In the genomic region with DNA sequence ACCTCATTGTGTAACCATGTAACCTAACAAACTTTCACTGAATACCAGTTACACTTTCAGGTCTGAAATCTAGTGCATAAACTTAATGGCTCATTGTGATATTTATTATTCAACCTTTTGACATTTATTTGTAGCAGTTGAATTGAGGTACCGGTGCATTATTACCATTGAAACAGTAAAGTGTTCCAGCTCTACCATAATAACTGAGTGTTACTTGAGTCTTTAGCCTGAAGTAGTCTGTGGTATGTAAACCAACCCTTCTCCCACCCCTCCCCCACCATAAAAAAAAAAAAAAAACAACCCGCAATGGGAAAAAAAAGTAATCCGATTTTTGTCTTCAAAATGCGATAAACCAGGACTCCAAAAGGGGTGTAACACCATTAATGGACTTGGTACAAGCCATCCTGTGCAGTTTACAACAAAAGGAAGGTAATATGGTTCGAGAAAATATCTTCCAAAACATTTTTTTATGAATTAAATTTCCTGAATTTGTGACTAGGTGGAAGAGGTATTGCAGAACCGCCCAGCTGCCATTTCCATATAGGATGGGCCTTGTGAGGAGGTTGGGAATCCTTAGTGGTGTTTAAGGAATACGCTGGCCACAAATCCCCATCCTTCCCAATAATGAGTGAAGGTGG, we compare ENCODE assay signal across 10 mouse cellular contexts. TPM values are rescaled to one million over a fixed set of nuclear protein-coding genes. Genes with fewer than 3 reads are reported as not detected.
DNase-seq lines count a peak whose midpoint lies in the region; ATAC-seq lines count a peak whose summit lies in the region.
"Had no signal": no experiment of that assay in that cellular context is flagged by ENCODE, and none has a peak within 500 bp of the region (broad histone marks: within the 10 kb centered on the region; RNA-seq: fewer than 3 reads in every experiment).

No protein-coding gene starts in this region.

- peaks cover 23% of the 10 kb centered on the region for H3K27me3 ChIP-seq in liver, embryonic 11.5 days (replicated peaks; ENCODE audit: control insufficient read depth, insufficient read depth, low read length)
- H3K27me3 ChIP-seq in forebrain, embryonic 11.5 days (ENCODE audit: control insufficient read depth, insufficient read depth, low read length): no peaks in the 10 kb centered on the region
- H3K27me3 ChIP-seq in intestine, embryonic 16.5 days (replicated peaks; ENCODE audit: control insufficient read depth, insufficient read depth, low read length): no peaks in the 10 kb centered on the region
- no peaks in the 10 kb centered on the region for H3K27me3 ChIP-seq in neural tube, embryonic 14.5 days (ENCODE audit: control insufficient read depth, insufficient read depth, low read length)

- H3K4me2 ChIP-seq in liver, embryonic 11.5 days: peak overlapping the region; percentile 96
- H3K4me2 ChIP-seq in forebrain, embryonic 11.5 days (ENCODE audit: low read depth, low read length, severe bottlenecking): peak overlapping the region; percentile 82
- peak overlapping the region; percentile 95 for H3K4me2 ChIP-seq in intestine, embryonic 16.5 days (ENCODE audit: low read depth, low read length)
- H3K4me2 ChIP-seq in neural tube, embryonic 14.5 days (ENCODE audit: low read depth, low read length): peak overlapping the region; percentile 81

- no peak for DNase-seq in liver, embryonic 11.5 days (ENCODE audit: low spot score)
- DNase-seq in liver: no peak
- DNase-seq in forebrain, embryonic 11.5 days (ENCODE audit: low spot score): no peak
- no peak for DNase-seq in frontal cortex, postnatal 14 days (ENCODE audit: low spot score in 2 of 2)
- DNase-seq in natural killer cell, adult 2 months (ENCODE audit: low spot score in 2 of 2): no peak
- no peak for DNase-seq in thymus, postnatal 36 days

- no peaks in the 10 kb centered on the region for H3K36me3 ChIP-seq in liver, embryonic 11.5 days (ENCODE audit: control insufficient read depth, insufficient read depth, low read length)
- no peaks in the 10 kb centered on the region for H3K36me3 ChIP-seq in forebrain, embryonic 11.5 days (ENCODE audit: control insufficient read depth, insufficient read depth, low read length)
- H3K36me3 ChIP-seq in intestine, embryonic 16.5 days (ENCODE audit: control insufficient read depth, insufficient read depth, low read length): no peaks in the 10 kb centered on the region
- H3K36me3 ChIP-seq in neural tube, embryonic 14.5 days (ENCODE audit: control insufficient read depth, insufficient read depth, low read length): no peaks in the 10 kb centered on the region

- peaks cover 18% of the 10 kb centered on the region for H3K4me1 ChIP-seq in liver, embryonic 11.5 days (replicated peaks; ENCODE audit: control insufficient read depth, insufficient read depth, low read length)
- peaks cover 21% of the 10 kb centered on the region for H3K4me1 ChIP-seq in forebrain, embryonic 11.5 days (replicated peaks; ENCODE audit: control insufficient read depth, insufficient read depth, low read length)
- peaks cover 29% of the 10 kb centered on the region for H3K4me1 ChIP-seq in intestine, embryonic 16.5 days (ENCODE audit: control insufficient read depth, insufficient read depth, low read length)
- H3K4me1 ChIP-seq in neural tube, embryonic 14.5 days (ENCODE audit: control insufficient read depth, insufficient read depth, low read length): peaks cover 40% of the 10 kb centered on the region

- 36% methylated on average over 7 of the region's 7 CpGs for WGBS in liver, embryonic 11.5 days
- 2% methylated on average over 7 of the region's 7 CpGs for WGBS in forebrain, embryonic 11.5 days
- WGBS in intestine, embryonic 16.5 days: 23% methylated on average over 7 of the region's 7 CpGs
- WGBS in neural tube, embryonic 14.5 days: 4% methylated on average over 7 of the region's 7 CpGs

- H3K9me3 ChIP-seq in liver, embryonic 11.5 days (ENCODE audit: control insufficient read depth, low read length): no peaks in the 10 kb centered on the region
- no peaks in the 10 kb centered on the region for H3K9me3 ChIP-seq in forebrain, embryonic 11.5 days (ENCODE audit: control insufficient read depth, low read length)
- no peaks in the 10 kb centered on the region for H3K9me3 ChIP-seq in intestine, embryonic 16.5 days (ENCODE audit: control insufficient read depth, low read length)
- H3K9me3 ChIP-seq in neural tube, embryonic 14.5 days (ENCODE audit: control insufficient read depth, low read length): no peaks in the 10 kb centered on the region

- H3K4me3 ChIP-seq in liver, embryonic 11.5 days (ENCODE audit: low read depth, low read length): peak overlapping the region; percentile 86
- H3K4me3 ChIP-seq in forebrain, embryonic 11.5 days (ENCODE audit: low read depth, low read length): peak overlapping the region; percentile 99
- peak overlapping the region; percentile 87 for H3K4me3 ChIP-seq in intestine, embryonic 16.5 days (ENCODE audit: low read length)
- H3K4me3 ChIP-seq in neural tube, embryonic 14.5 days (ENCODE audit: low read depth, low read length): peak overlapping the region; percentile 82

- ATAC-seq in liver, embryonic 11.5 days (replicated peaks; ENCODE audit: low FRiP score): no peak
- no peak for ATAC-seq in forebrain, embryonic 11.5 days (replicated peaks; ENCODE audit: low FRiP score)
- no peak for ATAC-seq in intestine, embryonic 16.5 days
- ATAC-seq in neural tube, embryonic 14.5 days (ENCODE audit: low read depth): no peak

- no peak overlapping the region for H3K27ac ChIP-seq in liver, embryonic 11.5 days (ENCODE audit: low read depth, low read length)
- H3K27ac ChIP-seq in forebrain, embryonic 11.5 days (ENCODE audit: low read depth, low read length): peak overlapping the region; percentile 99
- H3K27ac ChIP-seq in intestine, embryonic 16.5 days (ENCODE audit: low read length): 0 out of 2 replicates have a peak overlapping the region, but pooled peaks have one; percentile 33
- peak overlapping the region; percentile 99; the same call in 1 of the 2 replicates for H3K27ac ChIP-seq in neural tube, embryonic 14.5 days (ENCODE audit: low read depth, low read length)

- peak overlapping the region; percentile 88; the same call in 1 of the 2 replicates for H3K9ac ChIP-seq in liver, embryonic 11.5 days (ENCODE audit: low read depth, low read length)
- H3K9ac ChIP-seq in forebrain, embryonic 11.5 days (ENCODE audit: low read length): peak overlapping the region; percentile 100
- peak overlapping the region; percentile 98 for H3K9ac ChIP-seq in intestine, embryonic 16.5 days (ENCODE audit: low read depth, low read length)
- H3K9ac ChIP-seq in neural tube, embryonic 14.5 days (replicated peaks; ENCODE audit: low read depth, low read length): peak overlapping the region; percentile 99

RNA-seq across cellular contexts. Expression of gene Skida1, which starts 3.6 kb away (rescaled TPM):
- 1.6 and 2.4 TPM in 2 replicates for polyA plus RNA-seq in liver, embryonic 11.5 days (2014; fragmentation: Nextera tagmentation; extraction: Ambion mirVana)
- 20.2 and 23.3 TPM in 2 replicates for polyA plus RNA-seq in forebrain, embryonic 11.5 days (2014; fragmentation: Nextera tagmentation; extraction: Ambion mirVana)
- 2.0 and 2.7 TPM in 2 replicates for polyA plus RNA-seq in intestine, embryonic 16.5 days (2015; fragmentation: Nextera tagmentation; extraction: Ambion mirVana)
- 3.9 and 5.3 TPM in 2 replicates for polyA plus RNA-seq in neural tube, embryonic 14.5 days (2014; fragmentation: Nextera tagmentation; extraction: Ambion mirVana)

RNA-seq across cellular contexts. Expression of gene A930004D18Rik, which starts 7.7 kb away (rescaled TPM):
- 3.4 and 3.9 TPM in 2 replicates for polyA plus RNA-seq in liver, embryonic 11.5 days (2014; fragmentation: Nextera tagmentation; extraction: Ambion mirVana)
- polyA plus RNA-seq in forebrain, embryonic 11.5 days (2014; fragmentation: Nextera tagmentation; extraction: Ambion mirVana): 12.2 and 15.4 TPM in 2 replicates
- 9.8 and 11.5 TPM in 2 replicates for polyA plus RNA-seq in intestine, embryonic 16.5 days (2015; fragmentation: Nextera tagmentation; extraction: Ambion mirVana)
- 8.2 and 8.6 TPM in 2 replicates for polyA plus RNA-seq in neural tube, embryonic 14.5 days (2014; fragmentation: Nextera tagmentation; extraction: Ambion mirVana)

RNA-seq across cellular contexts. Expression of gene Mllt10, which starts 9.8 kb away (rescaled TPM):
- polyA plus RNA-seq in liver, embryonic 11.5 days (2014; fragmentation: Nextera tagmentation; extraction: Ambion mirVana): 34.0 and 39.9 TPM in 2 replicates
- polyA plus RNA-seq in forebrain, embryonic 11.5 days (2014; fragmentation: Nextera tagmentation; extraction: Ambion mirVana): 52.9 and 54.2 TPM in 2 replicates
- polyA plus RNA-seq in intestine, embryonic 16.5 days (2015; fragmentation: Nextera tagmentation; extraction: Ambion mirVana): 45.4 and 47.2 TPM in 2 replicates
- 34.6 and 36.5 TPM in 2 replicates for polyA plus RNA-seq in neural tube, embryonic 14.5 days (2014; fragmentation: Nextera tagmentation; extraction: Ambion mirVana)

RNA-seq across cellular contexts. Expression of gene H2al2a, which starts 48.5 kb away (rescaled TPM):
- not detected in 2 replicates for polyA plus RNA-seq in liver, embryonic 11.5 days (2014; fragmentation: Nextera tagmentation; extraction: Ambion mirVana)
- polyA plus RNA-seq in forebrain, embryonic 11.5 days (2014; fragmentation: Nextera tagmentation; extraction: Ambion mirVana): not detected in 2 replicates
- not detected in 2 replicates for polyA plus RNA-seq in intestine, embryonic 16.5 days (2015; fragmentation: Nextera tagmentation; extraction: Ambion mirVana)
- polyA plus RNA-seq in neural tube, embryonic 14.5 days (2014; fragmentation: Nextera tagmentation; extraction: Ambion mirVana): not detected in 2 replicates
- polyA plus RNA-seq: liver, adult 2 months; small intestine, adult 2 months had no signal
